Mouse (Mus musculus): ENCODE measurements around the gene Cdc5l. TPM values are rescaled to one million over a fixed set of nuclear protein-coding genes. Genes with fewer than 3 reads are reported as not detected.

Cdc5l gene
- total RNA-seq, 1 experiment = 125 TPM

DNA sequence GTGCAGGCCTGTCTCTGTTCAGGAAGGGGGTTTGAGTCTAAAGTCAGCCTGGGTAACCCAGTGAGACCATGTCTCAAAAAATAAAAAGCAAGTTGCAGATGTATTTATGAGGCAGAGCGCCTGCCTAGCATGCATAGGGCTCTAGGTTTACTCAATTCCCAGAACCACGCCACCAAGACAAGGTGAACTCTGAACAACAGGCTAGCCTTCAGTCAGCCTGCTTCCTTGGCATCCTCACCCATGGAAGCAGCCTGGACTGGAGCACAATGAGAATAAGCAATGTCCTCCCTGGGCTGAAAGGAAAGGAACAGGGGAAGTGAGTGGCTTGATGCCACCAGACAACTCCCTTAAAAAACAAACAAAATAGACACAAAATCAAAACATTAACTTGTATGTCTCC lies 35.5 kb downstream of the Cdc5l start:
- Histone ChIP-seq H3K4me1 (ENCODE audit: control insufficient read depth in 2 of 2, insufficient read depth in 2 of 2, low read length in 2 of 2, poor library complexity in 1 of 2) (peaks cover 0 to 4% of the 10 kb centered on the region in 2 experiments; a peak in 1 of 4 replicates), H3K9ac (ENCODE audit: insufficient read depth, low read depth, low read length, poor library complexity, severe bottlenecking) (no peak overlapping the region), H3K36me3 (ENCODE audit: control insufficient read depth, insufficient read depth, low read length, poor library complexity, severe bottlenecking) (peaks cover 26% of the 10 kb centered on the region), H3K27ac (ENCODE audit: insufficient read depth, low read depth, low read length, poor library complexity, severe bottlenecking) (no peak overlapping the region), H3K9me3 (ENCODE audit: control insufficient read depth, insufficient read depth, low read depth, low read length) (no peaks in the 10 kb centered on the region), H3K4me3 (ENCODE audit: insufficient read depth in 1 of 2, low read depth in 1 of 2, low read length in 2 of 2, poor library complexity in 1 of 2, severe bottlenecking in 1 of 2) (no peak overlapping the region)
- in situ Hi-C loops (cut with MboI; ENCODE audit: low sequenced_read_pairs in 2 of 2, unreplicated experiment in 2 of 2) = no loop called here
- no peak for DNase-seq (ENCODE audit: low read depth, low spot score)
- TF ChIP-seq ZNF384 (IDR thresholded peaks at IDR 0.05; ENCODE audit: low read depth, low read length) (no peak), ZC3H11A (IDR thresholded peaks at IDR 0.05; ENCODE audit: borderline replicate concordance, low read depth, low read length) (no peak), MAFK (IDR thresholded peaks at IDR 0.05; ENCODE audit: insufficient read depth, low read depth, low read length) (no peak), HCFC1 (IDR thresholded peaks at IDR 0.05; ENCODE audit: borderline replicate concordance, insufficient read depth, low read length) (no peak), CHD2 (IDR thresholded peaks at IDR 0.05; ENCODE audit: low read depth, low read length) (no peak)

DNA sequence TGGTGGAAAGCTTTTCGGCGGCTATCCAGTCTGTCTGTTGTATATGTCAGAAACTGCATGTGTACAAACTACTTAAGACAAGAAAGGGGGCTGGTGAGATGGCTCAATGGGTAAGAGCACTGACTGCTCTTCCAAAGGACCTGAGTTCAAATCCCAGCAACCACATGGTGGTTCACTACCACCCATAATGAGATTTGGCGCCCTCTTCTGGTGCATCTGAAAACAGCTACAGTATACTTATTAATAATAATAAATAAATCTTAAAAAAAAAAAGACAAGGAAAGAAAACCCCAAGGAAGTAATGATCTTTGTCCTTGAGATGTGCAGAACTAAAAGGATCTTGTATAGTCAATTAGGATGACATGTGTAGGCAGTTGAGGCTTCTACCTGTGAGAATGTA lies 36.0 kb downstream of the Cdc5l start:
- H3K4me1 ChIP-seq (ENCODE audit: control insufficient read depth in 2 of 2, insufficient read depth in 2 of 2, low read length in 2 of 2, poor library complexity in 1 of 2) = peaks cover 0 to 4% of the 10 kb centered on the region in 2 experiments; a peak in 1 of 4 replicates
- no peaks in the 10 kb centered on the region for H3K9me3 ChIP-seq (ENCODE audit: control insufficient read depth, insufficient read depth, low read depth, low read length)
- DNase-seq (ENCODE audit: low read depth, low spot score) = no peak
- peaks cover 27% of the 10 kb centered on the region for H3K36me3 ChIP-seq (ENCODE audit: control insufficient read depth, insufficient read depth, low read length, poor library complexity, severe bottlenecking)
- no peak overlapping the region for H3K4me3 ChIP-seq (ENCODE audit: insufficient read depth in 1 of 2, low read depth in 1 of 2, low read length in 2 of 2, poor library complexity in 1 of 2, severe bottlenecking in 1 of 2)
- no peak overlapping the region for H3K27ac ChIP-seq (ENCODE audit: insufficient read depth, low read depth, low read length, poor library complexity, severe bottlenecking)
- in situ Hi-C loops (cut with MboI; ENCODE audit: low sequenced_read_pairs in 2 of 2, unreplicated experiment in 2 of 2) = no loop called here
- TF ChIP-seq ZNF384 (IDR thresholded peaks at IDR 0.05; ENCODE audit: low read depth, low read length) (no peak), HCFC1 (IDR thresholded peaks at IDR 0.05; ENCODE audit: borderline replicate concordance, insufficient read depth, low read length) (no peak), ZC3H11A (IDR thresholded peaks at IDR 0.05; ENCODE audit: borderline replicate concordance, low read depth, low read length) (no peak), MAFK (IDR thresholded peaks at IDR 0.05; ENCODE audit: insufficient read depth, low read depth, low read length) (no peak), CHD2 (IDR thresholded peaks at IDR 0.05; ENCODE audit: low read depth, low read length) (no peak)
- no peak overlapping the region for H3K9ac ChIP-seq (ENCODE audit: insufficient read depth, low read depth, low read length, poor library complexity, severe bottlenecking)

DNA sequence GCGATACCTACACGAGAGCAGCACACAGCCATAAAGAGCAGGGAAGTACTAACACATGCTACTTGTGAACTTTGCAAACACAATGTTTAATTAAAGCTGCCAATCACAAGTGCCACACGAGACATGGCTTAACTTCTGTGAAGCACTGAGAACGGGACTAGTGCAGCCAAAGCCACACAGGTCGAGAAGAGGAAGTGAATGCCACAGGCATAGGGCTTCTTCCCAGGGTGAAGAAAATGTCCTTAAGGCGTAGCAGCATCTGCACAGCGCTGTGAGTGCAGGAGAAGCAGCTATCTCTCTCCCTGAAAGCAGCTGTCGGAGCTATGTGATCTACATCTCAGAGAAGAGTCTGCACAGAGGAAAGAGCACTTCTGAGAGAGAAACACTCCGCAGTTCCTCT lies 38.9 kb downstream of the Cdc5l start:
- Histone ChIP-seq H3K4me3 (ENCODE audit: insufficient read depth in 1 of 2, low read depth in 1 of 2, low read length in 2 of 2, poor library complexity in 1 of 2, severe bottlenecking in 1 of 2) (no peak overlapping the region), H3K9ac (ENCODE audit: insufficient read depth, low read depth, low read length, poor library complexity, severe bottlenecking) (no peak overlapping the region), H3K9me3 (ENCODE audit: control insufficient read depth, insufficient read depth, low read depth, low read length) (no peaks in the 10 kb centered on the region), H3K36me3 (ENCODE audit: control insufficient read depth, insufficient read depth, low read length, poor library complexity, severe bottlenecking) (peaks cover 38% of the 10 kb centered on the region), H3K27ac (ENCODE audit: insufficient read depth, low read depth, low read length, poor library complexity, severe bottlenecking) (0 out of 2 replicates have a peak overlapping the region, but pooled peaks have one; percentile 5), H3K4me1 (ENCODE audit: control insufficient read depth in 2 of 2, insufficient read depth in 2 of 2, low read length in 2 of 2, poor library complexity in 1 of 2) (peaks cover 0 to 4% of the 10 kb centered on the region in 2 experiments; a peak in 1 of 4 replicates)
- TF ChIP-seq HCFC1 (IDR thresholded peaks at IDR 0.05; ENCODE audit: borderline replicate concordance, insufficient read depth, low read length) = no peak
- TF ChIP-seq ZC3H11A (IDR thresholded peaks at IDR 0.05; ENCODE audit: borderline replicate concordance, low read depth, low read length) = no peak
- TF ChIP-seq MAFK (IDR thresholded peaks at IDR 0.05; ENCODE audit: insufficient read depth, low read depth, low read length) = no peak
- no peak for TF ChIP-seq CHD2 (IDR thresholded peaks at IDR 0.05; ENCODE audit: low read depth, low read length)
- no peak for TF ChIP-seq ZNF384 (IDR thresholded peaks at IDR 0.05; ENCODE audit: low read depth, low read length)
- in situ Hi-C loops (cut with MboI; ENCODE audit: low sequenced_read_pairs in 2 of 2, unreplicated experiment in 2 of 2) = no loop called here
- DNase-seq (ENCODE audit: low read depth, low spot score) = no peak

DNA sequence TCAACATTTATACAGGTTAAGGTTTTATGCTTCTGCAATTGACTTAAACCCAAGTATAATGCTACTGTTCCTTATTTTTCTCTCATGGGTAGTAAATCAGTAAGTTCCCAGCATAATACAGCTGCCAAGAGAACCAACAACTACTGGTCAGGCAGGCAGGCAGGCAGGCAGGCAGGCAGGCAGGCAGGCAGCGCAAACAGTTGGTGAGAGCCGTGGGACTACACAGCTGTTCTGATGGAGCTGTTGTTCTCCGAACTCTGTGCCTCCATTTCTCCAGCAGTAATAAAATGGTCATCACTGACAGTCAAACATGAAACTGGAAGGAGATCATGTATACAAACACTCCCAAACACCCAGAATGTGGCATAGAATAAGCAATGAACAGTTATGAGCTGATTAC lies 39.8 kb downstream of the Cdc5l start:
- Histone ChIP-seq H3K9ac (ENCODE audit: insufficient read depth, low read depth, low read length, poor library complexity, severe bottlenecking) (no peak overlapping the region), H3K27ac (ENCODE audit: insufficient read depth, low read depth, low read length, poor library complexity, severe bottlenecking) (no peak overlapping the region), H3K4me1 (ENCODE audit: control insufficient read depth in 2 of 2, insufficient read depth in 2 of 2, low read length in 2 of 2, poor library complexity in 1 of 2) (peaks cover 0 to 4% of the 10 kb centered on the region in 2 experiments; a peak in 1 of 4 replicates), H3K9me3 (ENCODE audit: control insufficient read depth, insufficient read depth, low read depth, low read length) (no peaks in the 10 kb centered on the region), H3K4me3 (ENCODE audit: insufficient read depth in 1 of 2, low read depth in 1 of 2, low read length in 2 of 2, poor library complexity in 1 of 2, severe bottlenecking in 1 of 2) (no peak overlapping the region), H3K36me3 (ENCODE audit: control insufficient read depth, insufficient read depth, low read length, poor library complexity, severe bottlenecking) (peaks cover 39% of the 10 kb centered on the region)
- TF ChIP-seq CHD2 (IDR thresholded peaks at IDR 0.05; ENCODE audit: low read depth, low read length) = no peak
- no peak for TF ChIP-seq HCFC1 (IDR thresholded peaks at IDR 0.05; ENCODE audit: borderline replicate concordance, insufficient read depth, low read length)
- no peak for TF ChIP-seq ZNF384 (IDR thresholded peaks at IDR 0.05; ENCODE audit: low read depth, low read length)
- no peak for TF ChIP-seq ZC3H11A (IDR thresholded peaks at IDR 0.05; ENCODE audit: borderline replicate concordance, low read depth, low read length)
- no peak for TF ChIP-seq MAFK (IDR thresholded peaks at IDR 0.05; ENCODE audit: insufficient read depth, low read depth, low read length)
- in situ Hi-C loops (cut with MboI; ENCODE audit: low sequenced_read_pairs in 2 of 2, unreplicated experiment in 2 of 2) = no loop called here
- no peak for DNase-seq (ENCODE audit: low read depth, low spot score)

DNA sequence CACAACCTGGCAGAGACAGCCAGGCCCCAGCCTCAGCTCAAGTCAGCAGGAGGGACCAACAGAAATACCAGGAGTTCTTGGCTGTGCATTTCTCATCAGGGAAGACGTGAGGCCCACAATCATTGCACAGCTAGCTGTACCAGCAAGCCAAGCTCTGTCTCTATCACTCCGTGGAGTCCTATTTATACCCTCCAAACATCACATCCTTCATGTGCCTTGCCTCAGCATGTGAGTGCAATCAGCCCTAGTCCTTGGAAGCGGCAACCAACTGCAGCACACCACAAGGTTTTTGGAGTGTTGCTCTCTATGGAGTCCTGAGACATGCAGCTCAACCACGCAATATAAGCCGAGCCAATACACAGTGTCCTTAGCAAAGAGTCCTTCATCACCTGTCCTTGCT lies 43.6 kb downstream of the Cdc5l start:
- Histone ChIP-seq H3K36me3 (ENCODE audit: control insufficient read depth, insufficient read depth, low read length, poor library complexity, severe bottlenecking) (peaks cover 50% of the 10 kb centered on the region), H3K27ac (ENCODE audit: insufficient read depth, low read depth, low read length, poor library complexity, severe bottlenecking) (no peak overlapping the region), H3K9me3 (ENCODE audit: control insufficient read depth, insufficient read depth, low read depth, low read length) (no peaks in the 10 kb centered on the region), H3K4me1 (ENCODE audit: control insufficient read depth in 2 of 2, insufficient read depth in 2 of 2, low read length in 2 of 2, poor library complexity in 1 of 2) (peaks cover 0 to 9% of the 10 kb centered on the region in 2 experiments; a peak in 1 of 4 replicates), H3K4me3 (ENCODE audit: insufficient read depth in 1 of 2, low read depth in 1 of 2, low read length in 2 of 2, poor library complexity in 1 of 2, severe bottlenecking in 1 of 2) (no peak overlapping the region), H3K9ac (ENCODE audit: insufficient read depth, low read depth, low read length, poor library complexity, severe bottlenecking) (no peak overlapping the region)
- no peak for DNase-seq (ENCODE audit: low read depth, low spot score)
- TF ChIP-seq CHD2 (IDR thresholded peaks at IDR 0.05; ENCODE audit: low read depth, low read length) (no peak), ZC3H11A (IDR thresholded peaks at IDR 0.05; ENCODE audit: borderline replicate concordance, low read depth, low read length) (no peak), HCFC1 (IDR thresholded peaks at IDR 0.05; ENCODE audit: borderline replicate concordance, insufficient read depth, low read length) (no peak)
- in situ Hi-C loops (cut with MboI; ENCODE audit: low sequenced_read_pairs in 2 of 2, unreplicated experiment in 2 of 2) = no loop called here
